Mouse (Mus musculus): ENCODE results near the gene 6330409D20Rik. TPM values are rescaled to one million over a fixed set of nuclear protein-coding genes. Genes with fewer than 3 reads are reported as not detected.
A peak's percentile ranks its signal among the peaks of the same experiment; 100 is the strongest.

6330409D20Rik gene
- total and polyA plus RNA-seq, 3 experiments = not detected

DNA sequence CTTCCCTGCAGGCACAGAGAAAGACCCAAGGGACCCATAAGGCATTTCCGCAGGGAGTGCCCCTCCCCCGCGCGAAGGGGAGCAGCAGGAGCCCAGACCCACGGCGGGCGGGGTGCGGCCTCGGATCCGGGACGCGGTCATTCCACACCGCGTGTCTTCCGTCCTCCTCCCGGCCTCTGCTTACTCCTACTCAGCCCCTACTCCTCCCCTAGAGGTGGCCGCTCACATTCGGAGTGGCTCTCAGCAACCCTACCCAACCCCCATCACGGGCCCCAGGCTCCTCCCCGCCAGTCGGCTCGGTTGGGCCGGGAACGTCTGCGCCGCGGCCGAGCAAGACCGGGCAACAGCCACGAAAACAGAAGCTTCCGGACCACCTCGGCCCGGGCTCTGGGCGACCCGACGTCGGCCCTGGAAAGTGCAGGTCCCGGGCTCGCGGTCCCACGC lies 28.7 kb downstream of the 6330409D20Rik start:
- H3K4me1 ChIP-seq (ENCODE audit: insufficient read depth, low read depth, low read length) = peaks cover 62% of the 10 kb centered on the region
- TF ChIP-seq CTCF (IDR thresholded peaks at IDR 0.05; ENCODE audit: low read depth, low read length) (no peak), POLR2AphosphoS5 (IDR thresholded peaks at IDR 0.05; ENCODE audit: insufficient replicate concordance, low read depth, low read length) (no peak), GATA2 (IDR thresholded peaks at IDR 0.05; ENCODE audit: borderline replicate concordance, low read depth, low read length) (no peak), GATA1 (IDR thresholded peaks at IDR 0.05; ENCODE audit: borderline replicate concordance, low read length) (no peak), TAL1 (conservative IDR thresholded peaks at IDR 0.05; ENCODE audit: low read depth, low read length) (no peak)
- ATAC-seq (ENCODE audit: extremely low read depth, insufficient number of reproducible peaks, low FRiP score, poor library complexity, severe bottlenecking) = peak; percentile 32; the same call in 1 of the 2 replicates

DNA sequence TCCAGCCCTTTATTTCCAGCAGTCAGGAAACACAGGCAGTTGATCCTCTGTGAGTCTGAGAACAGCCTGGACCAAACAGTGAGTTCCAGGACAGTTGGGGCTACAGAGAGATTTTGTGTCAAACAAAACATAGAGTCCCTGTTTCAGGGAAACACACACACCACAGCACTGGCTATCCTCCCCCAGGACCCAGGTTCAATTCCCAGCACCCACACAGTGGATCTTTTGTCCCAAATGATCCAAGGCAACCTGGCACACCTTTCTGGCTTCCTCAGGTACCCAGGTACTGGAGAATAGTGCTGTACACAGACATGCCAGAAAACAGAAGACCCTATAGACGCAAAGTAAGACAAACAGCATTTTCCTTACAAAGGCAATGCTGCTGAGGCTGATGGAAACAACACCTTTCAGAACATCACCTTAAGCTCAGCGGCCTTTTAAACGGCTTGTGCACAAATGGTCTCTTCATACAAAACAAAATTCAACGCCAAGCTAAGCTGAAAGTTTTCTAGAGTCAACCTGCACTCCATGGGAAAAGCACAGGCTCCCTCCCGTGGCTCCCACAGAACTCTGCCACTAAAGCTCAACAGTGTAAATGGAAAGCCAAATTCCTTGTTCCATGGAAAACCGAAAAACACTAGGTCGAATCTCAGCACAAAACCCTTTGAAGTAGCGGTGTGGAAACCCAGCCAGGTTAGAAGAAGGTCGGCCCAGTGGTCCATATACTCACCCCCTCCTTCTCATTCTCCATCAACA lies 29.3 kb downstream of the 6330409D20Rik start:
- peaks cover 51% of the 10 kb centered on the region for H3K36me3 ChIP-seq (replicated peaks)

More for the DNA sequence above, 28.7 kb downstream of the 6330409D20Rik start:
- peak; percentile 93 for DNase-seq (ENCODE audit: low spot score)
- H3K4me3 ChIP-seq (ENCODE audit: low read depth, low read length) = peak overlapping the region; percentile 93
- H3K36me3 ChIP-seq (replicated peaks) = peaks cover 44% of the 10 kb centered on the region
- peaks cover 4% of the 10 kb centered on the region; the same call in 1 of the 2 replicates for H3K27me3 ChIP-seq (ENCODE audit: insufficient read depth, low read length)
- no peaks in the 10 kb centered on the region for H3K9me3 ChIP-seq (replicated peaks)

DNA sequence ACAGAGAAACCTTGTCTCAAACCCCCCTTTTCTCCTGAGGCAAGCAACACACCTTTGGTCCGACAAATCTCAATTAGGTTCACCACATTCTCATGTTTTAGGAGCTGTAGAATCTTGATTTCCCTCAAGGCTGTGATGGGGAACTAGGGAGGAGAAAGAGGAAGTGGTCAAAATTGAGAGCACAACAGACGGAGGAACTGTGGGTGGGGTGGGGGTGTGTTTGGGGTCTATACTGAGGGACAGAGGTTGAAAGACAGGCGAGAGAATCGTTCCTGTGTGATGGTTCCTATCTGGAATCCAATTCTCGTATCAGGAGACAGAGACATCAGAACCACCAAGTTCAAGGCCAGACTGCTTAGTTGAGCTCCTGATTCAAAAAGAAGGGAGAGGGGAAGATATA lies 30.4 kb downstream of the 6330409D20Rik start:
- Histone ChIP-seq H3K27me3 (ENCODE audit: insufficient read depth, low read length) (no peaks in the 10 kb centered on the region), H3K9me3 (replicated peaks) (no peaks in the 10 kb centered on the region), H3K4me1 (ENCODE audit: insufficient read depth, low read depth, low read length) (peaks cover 69% of the 10 kb centered on the region), H3K4me3 (ENCODE audit: low read depth, low read length) (peak overlapping the region; percentile 54; the same call in 1 of the 2 replicates), H3K36me3 (replicated peaks) (peaks cover 61% of the 10 kb centered on the region)
- TF ChIP-seq GATA2 (IDR thresholded peaks at IDR 0.05; ENCODE audit: borderline replicate concordance, low read depth, low read length) = no peak
- TF ChIP-seq GATA1 (IDR thresholded peaks at IDR 0.05; ENCODE audit: borderline replicate concordance, low read length) = no peak
- TF ChIP-seq POLR2AphosphoS5 (IDR thresholded peaks at IDR 0.05; ENCODE audit: insufficient replicate concordance, low read depth, low read length) = no peak
- no peak for TF ChIP-seq CTCF (IDR thresholded peaks at IDR 0.05; ENCODE audit: low read depth, low read length)
- DNase-seq (ENCODE audit: low spot score) = peak; percentile 57
- no peak for ATAC-seq (ENCODE audit: extremely low read depth, insufficient number of reproducible peaks, low FRiP score, poor library complexity, severe bottlenecking)

More for the DNA sequence above, 29.3 kb downstream of the 6330409D20Rik start:
- ATAC-seq (ENCODE audit: extremely low read depth, insufficient number of reproducible peaks, low FRiP score, poor library complexity, severe bottlenecking) = no peak
- Histone ChIP-seq H3K27me3 (ENCODE audit: insufficient read depth, low read length) (peaks cover 2% of the 10 kb centered on the region; the same call in 1 of the 2 replicates), H3K4me3 (ENCODE audit: low read depth, low read length) (peak overlapping the region; percentile 93), H3K4me1 (ENCODE audit: insufficient read depth, low read depth, low read length) (peaks cover 67% of the 10 kb centered on the region), H3K9me3 (replicated peaks) (no peaks in the 10 kb centered on the region)
- TF ChIP-seq TAL1 (conservative IDR thresholded peaks at IDR 0.05; ENCODE audit: low read depth, low read length) (no peak), CTCF (IDR thresholded peaks at IDR 0.05; ENCODE audit: low read depth, low read length) (no peak)
- DNase-seq (ENCODE audit: low spot score) = no peak

DNA sequence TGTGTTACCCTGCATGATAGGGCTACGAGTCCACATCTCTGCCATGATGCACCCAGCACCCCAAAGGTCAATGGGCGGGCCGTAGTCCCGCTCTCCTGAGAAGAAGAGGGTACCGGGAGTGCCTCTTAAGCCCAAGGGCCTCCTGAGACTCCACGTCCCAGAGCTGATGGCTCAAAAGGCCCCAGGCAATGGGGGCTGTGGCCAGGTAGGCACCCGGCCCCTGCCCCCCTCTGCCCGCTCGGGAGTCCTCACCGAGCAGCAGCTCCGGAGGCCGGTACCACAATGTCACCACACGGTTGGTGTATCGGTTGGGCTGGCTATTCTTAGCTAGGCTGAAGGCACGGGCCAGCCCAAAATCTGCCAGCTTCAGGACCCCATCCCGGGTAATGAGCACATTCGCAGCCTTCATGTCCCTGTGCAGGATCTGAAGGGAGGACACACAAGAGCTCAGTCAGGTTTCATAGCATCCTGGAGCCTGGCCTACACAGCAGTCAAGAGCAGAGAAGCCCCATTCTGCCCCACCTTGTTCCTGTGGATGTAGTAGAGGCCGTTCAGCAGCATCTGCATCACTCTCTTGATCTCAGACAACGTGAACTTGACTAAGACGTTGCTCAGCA lies 31.2 kb downstream of the 6330409D20Rik start:
- H3K4me3 ChIP-seq (ENCODE audit: low read depth, low read length) = peak overlapping the region; percentile 54; the same call in 1 of the 2 replicates
- TF ChIP-seq GATA2 (IDR thresholded peaks at IDR 0.05; ENCODE audit: borderline replicate concordance, low read depth, low read length) (no peak), TAL1 (conservative IDR thresholded peaks at IDR 0.05; ENCODE audit: low read depth, low read length) (no peak), POLR2AphosphoS5 (IDR thresholded peaks at IDR 0.05; ENCODE audit: insufficient replicate concordance, low read depth, low read length) (no peak), GATA1 (IDR thresholded peaks at IDR 0.05; ENCODE audit: borderline replicate concordance, low read length) (no peak), CTCF (IDR thresholded peaks at IDR 0.05; ENCODE audit: low read depth, low read length) (no peak)
- peaks cover 69% of the 10 kb centered on the region for H3K36me3 ChIP-seq (replicated peaks)

DNA sequence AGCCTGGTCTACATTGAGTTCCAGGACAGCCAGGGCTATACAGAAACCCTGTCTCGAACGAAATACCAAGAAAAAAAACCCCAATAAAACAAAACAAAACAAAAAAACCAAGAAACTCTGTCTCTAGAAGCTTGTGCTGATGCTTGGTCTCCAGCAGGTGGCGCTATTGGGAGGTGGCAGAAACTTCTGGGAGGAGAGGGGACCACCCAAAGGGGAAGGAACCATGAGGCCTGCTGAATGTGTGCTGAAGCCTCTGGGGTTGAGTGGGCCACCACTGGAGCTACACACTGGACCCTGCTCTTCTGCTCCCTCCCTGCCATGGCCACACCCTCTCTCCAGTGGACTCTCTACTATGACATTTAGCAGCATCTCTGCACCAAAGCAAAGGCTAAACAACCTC lies 32.2 kb downstream of the 6330409D20Rik start:
- Histone ChIP-seq H3K4me3 (ENCODE audit: low read depth, low read length) (no peak overlapping the region; the same call in 1 of the 2 replicates), H3K9me3 (replicated peaks) (no peaks in the 10 kb centered on the region), H3K4me1 (ENCODE audit: insufficient read depth, low read depth, low read length) (peaks cover 53% of the 10 kb centered on the region), H3K36me3 (replicated peaks) (peaks cover 79% of the 10 kb centered on the region), H3K27me3 (ENCODE audit: insufficient read depth, low read length) (no peaks in the 10 kb centered on the region)
- TF ChIP-seq CTCF (IDR thresholded peaks at IDR 0.05; ENCODE audit: low read depth, low read length) (peak; percentile 61), GATA2 (IDR thresholded peaks at IDR 0.05; ENCODE audit: borderline replicate concordance, low read depth, low read length) (no peak), GATA1 (IDR thresholded peaks at IDR 0.05; ENCODE audit: borderline replicate concordance, low read length) (no peak), POLR2AphosphoS5 (IDR thresholded peaks at IDR 0.05; ENCODE audit: insufficient replicate concordance, low read depth, low read length) (no peak), TAL1 (conservative IDR thresholded peaks at IDR 0.05; ENCODE audit: low read depth, low read length) (no peak)
- ATAC-seq (ENCODE audit: extremely low read depth, insufficient number of reproducible peaks, low FRiP score, poor library complexity, severe bottlenecking) (no peak), DNase-seq (ENCODE audit: low spot score) (peak; percentile 74)

More for the DNA sequence above, 31.2 kb downstream of the 6330409D20Rik start:
- Histone ChIP-seq H3K9me3 (replicated peaks) (no peaks in the 10 kb centered on the region), H3K27me3 (ENCODE audit: insufficient read depth, low read length) (no peaks in the 10 kb centered on the region), H3K4me1 (ENCODE audit: insufficient read depth, low read depth, low read length) (peaks cover 63% of the 10 kb centered on the region)
- ATAC-seq (ENCODE audit: extremely low read depth, insufficient number of reproducible peaks, low FRiP score, poor library complexity, severe bottlenecking) (no peak), DNase-seq (ENCODE audit: low spot score) (no peak)

DNA sequence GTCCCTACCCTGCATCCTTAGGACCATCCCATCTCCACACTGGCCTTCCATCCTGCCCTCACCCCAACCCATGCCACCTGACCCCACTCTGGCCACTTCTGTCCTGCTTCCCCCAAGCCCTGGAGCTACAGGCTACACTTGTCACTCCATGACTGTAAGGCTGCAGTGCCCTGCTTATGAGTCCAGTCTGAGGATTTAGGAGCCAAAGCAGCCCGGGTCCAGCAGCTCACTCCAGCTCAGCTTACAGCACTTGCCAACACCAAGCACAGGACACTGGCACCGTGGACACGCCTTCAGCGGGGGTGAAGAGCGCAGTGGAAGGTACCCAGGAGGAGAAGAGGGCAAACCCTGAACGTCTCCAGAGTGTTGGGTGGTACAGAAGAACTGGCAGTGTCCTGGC lies 33.8 kb downstream of the 6330409D20Rik start:
- ATAC-seq (ENCODE audit: extremely low read depth, insufficient number of reproducible peaks, low FRiP score, poor library complexity, severe bottlenecking) = no peak
- Histone ChIP-seq H3K27me3 (ENCODE audit: insufficient read depth, low read length) (no peaks in the 10 kb centered on the region), H3K4me3 (ENCODE audit: low read depth, low read length) (no peak overlapping the region), H3K4me1 (ENCODE audit: insufficient read depth, low read depth, low read length) (peaks cover 49% of the 10 kb centered on the region), H3K9me3 (replicated peaks) (no peaks in the 10 kb centered on the region), H3K36me3 (replicated peaks) (peaks cover 96% of the 10 kb centered on the region)
- TF ChIP-seq CTCF (IDR thresholded peaks at IDR 0.05; ENCODE audit: low read depth, low read length) = no peak
- no peak for TF ChIP-seq POLR2AphosphoS5 (IDR thresholded peaks at IDR 0.05; ENCODE audit: insufficient replicate concordance, low read depth, low read length)
- no peak for TF ChIP-seq GATA1 (IDR thresholded peaks at IDR 0.05; ENCODE audit: borderline replicate concordance, low read length)
- TF ChIP-seq GATA2 (IDR thresholded peaks at IDR 0.05; ENCODE audit: borderline replicate concordance, low read depth, low read length) = no peak
- TF ChIP-seq TAL1 (conservative IDR thresholded peaks at IDR 0.05; ENCODE audit: low read depth, low read length) = no peak
- DNase-seq (ENCODE audit: low spot score) = no peak
